Mouse (Mus musculus): Measurements from ENCODE around the gene Slc25a26. TPM values are rescaled to one million over a fixed set of nuclear protein-coding genes. Genes with fewer than 3 reads are reported as not detected.

Gene Slc25a26
- polyA plus RNA-seq, 1 experiment = 0.08 TPM

- H3K4me1 ChIP-seq (ENCODE audit: control insufficient read depth) = no peaks in the 10 kb centered on the region
- H3K9me3 ChIP-seq (ENCODE audit: control insufficient read depth, low read length) = peaks cover 2% of the 10 kb centered on the region; the same call in 1 of the 2 replicates
- H3K36me3 ChIP-seq (ENCODE audit: control insufficient read depth) = no peaks in the 10 kb centered on the region
- H3K27me3 ChIP-seq (ENCODE audit: control insufficient read depth) = no peaks in the 10 kb centered on the region
- TF ChIP-seq TAL1 (IDR thresholded peaks at IDR 0.05; ENCODE audit: low read length) = no peak
- no peak for TF ChIP-seq GATA1 (IDR thresholded peaks at IDR 0.05; ENCODE audit: low read length)
- no peak overlapping the region for H3K4me3 ChIP-seq (replicated peaks)
These were observed 92.6 kb downstream of the Slc25a26 start for GRCm38 (mm10) chr6:94592710-94593109.

DNA sequence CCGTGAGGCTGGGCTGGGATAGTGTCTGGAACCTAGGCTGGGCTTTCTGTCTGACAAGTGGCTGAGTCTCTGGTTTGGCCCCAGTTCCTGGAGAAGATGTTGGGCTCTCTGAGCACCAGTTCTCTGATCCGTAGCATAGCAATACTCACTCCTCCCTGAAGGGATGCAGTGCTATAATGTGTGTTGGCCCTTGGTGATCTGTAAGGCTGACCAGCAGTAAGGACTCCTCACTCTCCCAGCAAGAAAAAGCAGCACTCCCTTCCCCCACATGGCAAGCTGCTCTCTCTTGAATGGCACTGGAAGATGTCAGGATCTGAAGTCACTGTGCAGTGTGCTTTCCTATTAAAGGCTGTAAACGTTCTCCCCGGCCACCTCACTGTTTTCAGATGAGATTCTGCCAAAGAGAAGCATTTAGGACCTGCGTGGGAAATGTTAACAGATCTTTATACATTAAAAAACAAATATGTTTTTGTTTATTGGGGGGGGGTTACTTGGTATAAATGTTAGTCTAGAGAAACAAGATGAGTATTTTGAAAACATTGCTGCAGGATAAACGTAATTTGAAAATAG is 94.0 kb downstream of the Slc25a26 start:
- no peak overlapping the region for H3K4me3 ChIP-seq (replicated peaks)
- H3K36me3 ChIP-seq (ENCODE audit: control insufficient read depth) = no peaks in the 10 kb centered on the region
- H3K27me3 ChIP-seq (ENCODE audit: control insufficient read depth) = no peaks in the 10 kb centered on the region
- H3K9me3 ChIP-seq (ENCODE audit: control insufficient read depth, low read length) = no peaks in the 10 kb centered on the region
- TF ChIP-seq GATA1 (IDR thresholded peaks at IDR 0.05; ENCODE audit: low read length) = no peak
- no peak for TF ChIP-seq TAL1 (IDR thresholded peaks at IDR 0.05; ENCODE audit: low read length)
- H3K4me1 ChIP-seq (ENCODE audit: control insufficient read depth) = peaks cover 2% of the 10 kb centered on the region; the same call in 1 of the 2 replicates

- no peaks in the 10 kb centered on the region for H3K36me3 ChIP-seq (ENCODE audit: control insufficient read depth)
- TF ChIP-seq TAL1 (IDR thresholded peaks at IDR 0.05; ENCODE audit: low read length) (no peak), GATA1 (IDR thresholded peaks at IDR 0.05; ENCODE audit: low read length) (no peak)
- H3K9me3 ChIP-seq (ENCODE audit: control insufficient read depth, low read length) = no peaks in the 10 kb centered on the region
These were observed 94.6 kb downstream of the Slc25a26 start for GRCm38 (mm10) chr6:94594711-94595110.

GRCm38 (mm10) chr6:94595206-94595605 is 95.1 kb downstream of the Slc25a26 start:
- Histone ChIP-seq H3K36me3 (ENCODE audit: control insufficient read depth) (no peaks in the 10 kb centered on the region), H3K27me3 (ENCODE audit: control insufficient read depth) (no peaks in the 10 kb centered on the region), H3K4me1 (ENCODE audit: control insufficient read depth) (peaks cover 2% of the 10 kb centered on the region; the same call in 1 of the 2 replicates), H3K9me3 (ENCODE audit: control insufficient read depth, low read length) (no peaks in the 10 kb centered on the region), H3K4me3 (replicated peaks) (no peak overlapping the region)
- TF ChIP-seq TAL1 (IDR thresholded peaks at IDR 0.05; ENCODE audit: low read length) (no peak), GATA1 (IDR thresholded peaks at IDR 0.05; ENCODE audit: low read length) (no peak)

More at GRCm38 (mm10) chr6:94594711-94595110, 94.6 kb downstream of the Slc25a26 start:
- H3K4me3 ChIP-seq (replicated peaks) = no peak overlapping the region
- peaks cover 2% of the 10 kb centered on the region; the same call in 1 of the 2 replicates for H3K4me1 ChIP-seq (ENCODE audit: control insufficient read depth)
- no peaks in the 10 kb centered on the region for H3K27me3 ChIP-seq (ENCODE audit: control insufficient read depth)

GRCm38 (mm10) chr6:94596051-94596760 is 96.1 kb downstream of the Slc25a26 start:
- no peak overlapping the region for H3K4me3 ChIP-seq (replicated peaks)
- peaks cover 2% of the 10 kb centered on the region; the same call in 1 of the 2 replicates for H3K4me1 ChIP-seq (ENCODE audit: control insufficient read depth)
- H3K27me3 ChIP-seq (ENCODE audit: control insufficient read depth) = no peaks in the 10 kb centered on the region
- no peak for TF ChIP-seq GATA1 (IDR thresholded peaks at IDR 0.05; ENCODE audit: low read length)
- no peak for TF ChIP-seq TAL1 (IDR thresholded peaks at IDR 0.05; ENCODE audit: low read length)
- no peaks in the 10 kb centered on the region for H3K9me3 ChIP-seq (ENCODE audit: control insufficient read depth, low read length)
- no peaks in the 10 kb centered on the region; the same call in 1 of the 2 replicates for H3K36me3 ChIP-seq (ENCODE audit: control insufficient read depth)

- Histone ChIP-seq H3K36me3 (ENCODE audit: control insufficient read depth) (peaks cover 3% of the 10 kb centered on the region; the same call in 1 of the 2 replicates), H3K27me3 (ENCODE audit: control insufficient read depth) (no peaks in the 10 kb centered on the region), H3K4me1 (ENCODE audit: control insufficient read depth) (peaks cover 2% of the 10 kb centered on the region; the same call in 1 of the 2 replicates), H3K4me3 (replicated peaks) (no peak overlapping the region), H3K9me3 (ENCODE audit: control insufficient read depth, low read length) (no peaks in the 10 kb centered on the region)
- no peak for TF ChIP-seq TAL1 (IDR thresholded peaks at IDR 0.05; ENCODE audit: low read length)
- no peak for TF ChIP-seq GATA1 (IDR thresholded peaks at IDR 0.05; ENCODE audit: low read length)
These were observed 96.8 kb downstream of the Slc25a26 start for GRCm38 (mm10) chr6:94596761-94597485.

GRCm38 (mm10) chr6:94598421-94598820 is 98.3 kb downstream of the Slc25a26 start:
- Histone ChIP-seq H3K4me1 (ENCODE audit: control insufficient read depth) (peaks cover 2% of the 10 kb centered on the region; the same call in 1 of the 2 replicates), H3K27me3 (ENCODE audit: control insufficient read depth) (no peaks in the 10 kb centered on the region), H3K9me3 (ENCODE audit: control insufficient read depth, low read length) (no peaks in the 10 kb centered on the region), H3K4me3 (replicated peaks) (no peak overlapping the region), H3K36me3 (ENCODE audit: control insufficient read depth) (peaks cover 4% of the 10 kb centered on the region; the same call in 1 of the 2 replicates)
- TF ChIP-seq TAL1 (IDR thresholded peaks at IDR 0.05; ENCODE audit: low read length) (no peak), GATA1 (IDR thresholded peaks at IDR 0.05; ENCODE audit: low read length) (no peak)

DNA sequence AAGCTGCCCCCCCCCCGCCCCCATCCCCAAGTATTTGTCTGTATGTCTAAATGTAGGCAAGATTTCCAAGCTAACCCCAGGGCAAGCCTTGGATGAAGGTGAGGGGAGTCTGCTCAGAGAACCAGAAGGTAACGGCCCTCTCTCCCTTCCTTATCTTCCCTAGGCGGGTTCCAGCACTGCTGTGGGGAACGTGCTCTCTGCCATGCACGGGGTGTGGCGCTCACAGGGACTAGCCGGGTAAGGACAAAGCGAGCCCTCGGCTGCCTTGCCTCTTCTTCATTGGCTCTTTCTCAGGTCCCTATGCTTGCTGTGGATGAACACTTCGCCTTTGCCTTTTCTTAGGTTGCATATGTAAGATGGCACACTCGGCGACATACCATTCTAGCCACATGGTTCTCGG is 98.9 kb downstream of the Slc25a26 start:
- no peaks in the 10 kb centered on the region for H3K27me3 ChIP-seq (ENCODE audit: control insufficient read depth)
- no peaks in the 10 kb centered on the region for H3K9me3 ChIP-seq (ENCODE audit: control insufficient read depth, low read length)
- no peak overlapping the region for H3K4me3 ChIP-seq (replicated peaks)
- peaks cover 7% of the 10 kb centered on the region for H3K36me3 ChIP-seq (ENCODE audit: control insufficient read depth)
- TF ChIP-seq TAL1 (IDR thresholded peaks at IDR 0.05; ENCODE audit: low read length) (no peak), GATA1 (IDR thresholded peaks at IDR 0.05; ENCODE audit: low read length) (no peak)
- H3K4me1 ChIP-seq (ENCODE audit: control insufficient read depth) = peaks cover 2% of the 10 kb centered on the region; the same call in 1 of the 2 replicates

GRCm38 (mm10) chr6:94601101-94601500 is 101.0 kb downstream of the Slc25a26 start:
- no peaks in the 10 kb centered on the region for H3K27me3 ChIP-seq (ENCODE audit: control insufficient read depth)
- no peak overlapping the region for H3K4me3 ChIP-seq (replicated peaks)
- H3K4me1 ChIP-seq (ENCODE audit: control insufficient read depth) = peaks cover 2% of the 10 kb centered on the region; the same call in 1 of the 2 replicates
- H3K9me3 ChIP-seq (ENCODE audit: control insufficient read depth, low read length) = no peaks in the 10 kb centered on the region
- peaks cover 18% of the 10 kb centered on the region for H3K36me3 ChIP-seq (ENCODE audit: control insufficient read depth)
- TF ChIP-seq TAL1 (IDR thresholded peaks at IDR 0.05; ENCODE audit: low read length) (no peak), GATA1 (IDR thresholded peaks at IDR 0.05; ENCODE audit: low read length) (no peak)
